Mouse (Mus musculus): ENCODE measurements around the gene C1qtnf7.

DNA sequence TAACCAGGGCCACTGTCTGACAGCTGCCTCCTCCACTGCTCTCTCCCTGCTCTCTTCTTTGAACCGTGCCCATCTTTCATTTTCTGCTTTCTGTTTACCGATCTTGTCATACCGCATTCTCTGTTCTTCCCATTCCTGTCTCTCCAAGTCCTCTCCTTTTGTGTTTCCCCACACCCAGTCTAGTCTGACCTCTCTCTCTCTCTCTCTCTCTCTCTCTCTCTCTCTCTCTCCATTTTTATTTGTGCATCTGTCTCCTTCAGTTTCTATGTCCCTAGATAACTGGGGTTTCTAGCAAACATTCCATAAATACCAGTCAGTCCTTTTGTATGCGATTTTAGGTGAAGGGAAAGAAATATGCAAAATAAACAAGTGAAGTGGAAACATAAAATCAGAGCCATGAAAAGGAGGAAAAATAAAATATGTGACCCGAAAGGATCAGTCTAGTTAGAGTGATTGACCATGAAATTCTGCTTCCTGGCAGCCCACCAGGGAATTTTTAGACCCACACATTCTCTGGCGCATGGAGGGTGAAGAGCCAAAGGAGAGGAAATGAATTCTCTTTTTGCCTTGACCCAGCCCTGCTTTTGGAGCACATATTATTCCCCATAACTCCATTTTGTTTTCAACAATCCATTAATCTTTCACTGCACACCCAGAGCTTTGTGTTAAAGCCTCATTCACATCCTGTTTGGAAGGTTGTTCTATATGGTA, 11.7 kb downstream of the C1qtnf7 start:
- TF ChIP-seq CTCF (IDR thresholded peaks at IDR 0.05; ENCODE audit: borderline replicate concordance, insufficient read depth, low read depth, low read length), result no peak
- TF ChIP-seq POLR2A (IDR thresholded peaks at IDR 0.05; ENCODE audit: borderline replicate concordance, insufficient read depth, low read length), result no peak

Measured in cerebellum, adult 2 months (tissue).